Mouse (Mus musculus) kidney, adult 11 months (tissue): ENCODE data around the gene Agpat4.

Experiments used
- DNase-seq: peaks from one replicate; pipeline ENCODE4 v3.0.0; 2022

The Agpat4 gene

GRCm38 (mm10) chr17:12232724-12233123 lies 114.2 kb downstream of the Agpat4 start:
- DNase-seq: no peak

GRCm38 (mm10) chr17:12240701-12241100 lies 122.2 kb downstream of the Agpat4 start:
- no peak for DNase-seq

- no peak for DNase-seq
Measured at GRCm38 (mm10) chr17:12249783-12250504, 131.4 kb downstream of the Agpat4 start.

GRCm38 (mm10) chr17:12250581-12250980 lies 132.1 kb downstream of the Agpat4 start:
- DNase-seq: no peak

- DNase-seq: no peak
Measured at GRCm38 (mm10) chr17:12256142-12256541, 137.6 kb downstream of the Agpat4 start.

- peak; percentile 37 for DNase-seq
Measured at GRCm38 (mm10) chr17:12258517-12258916, 140.0 kb downstream of the Agpat4 start.

GRCm38 (mm10) chr17:12259957-12260356 lies 141.5 kb downstream of the Agpat4 start:
- DNase-seq: no peak

GRCm38 (mm10) chr17:12261376-12261775 lies 142.9 kb downstream of the Agpat4 start:
- no peak for DNase-seq

- no peak for DNase-seq
Measured at GRCm38 (mm10) chr17:12261887-12262286, 143.4 kb downstream of the Agpat4 start.

- no peak for DNase-seq
Measured at GRCm38 (mm10) chr17:12262851-12263250, 144.3 kb downstream of the Agpat4 start.

GRCm38 (mm10) chr17:12263787-12264186 lies 145.3 kb downstream of the Agpat4 start:
- DNase-seq: no peak

GRCm38 (mm10) chr17:12264293-12264692 lies 145.8 kb downstream of the Agpat4 start:
- no peak for DNase-seq

- DNase-seq: peak; percentile 53
Measured at GRCm38 (mm10) chr17:12265969-12266925, 147.7 kb downstream of the Agpat4 start.

- DNase-seq: no peak
Measured at GRCm38 (mm10) chr17:12268091-12268490, 149.6 kb downstream of the Agpat4 start.

GRCm38 (mm10) chr17:12268538-12268937 lies 150.0 kb downstream of the Agpat4 start:
- no peak for DNase-seq
